Mouse (Mus musculus): ENCODE results near the gene Cyp4f17. TPM values are rescaled to one million over a fixed set of nuclear protein-coding genes. Genes with fewer than 3 reads are reported as not detected.

Cyp4f17 gene
- polyA plus RNA-seq (2014; fragmentation: Illumina TruSeq; extraction: RNeasy Lipid Tissue Mini Kit (QIAGEN cat#74804); ENCODE audit: low read depth, low replicate concordance), result 1.6 TPM

GRCm38 (mm10) chr17:32505851-32506728 lies at the start of gene Cyp4f17:
Gene Cyp4f17 (plus strand): TSS chr17:32506050.

GRCm38 (mm10) chr17:32536051-32536866 lies 30.4 kb downstream of the Cyp4f17 start, which contains the start of gene Cyp4f16:
Gene Cyp4f16 (plus strand): TSS chr17:32536558.

Other genes with a start within 250 kb of the Cyp4f17 start
- gene Brd4, start 221.3 kb upstream of the Cyp4f17 start, polyA plus RNA-seq (2014; fragmentation: Illumina TruSeq; extraction: RNeasy Lipid Tissue Mini Kit (QIAGEN cat#74804); ENCODE audit: low read depth, low replicate concordance), result 28.5 TPM
- 127 TPM for gene Akap8, start 184.8 kb upstream of the Cyp4f17 start, polyA plus RNA-seq (2014; fragmentation: Illumina TruSeq; extraction: RNeasy Lipid Tissue Mini Kit (QIAGEN cat#74804); ENCODE audit: low read depth, low replicate concordance)
- 23.2 TPM for gene Akap8l, start 155.4 kb upstream of the Cyp4f17 start, polyA plus RNA-seq (2014; fragmentation: Illumina TruSeq; extraction: RNeasy Lipid Tissue Mini Kit (QIAGEN cat#74804); ENCODE audit: low read depth, low replicate concordance)
- 3.1 TPM for gene Wiz, start 116.6 kb upstream of the Cyp4f17 start, polyA plus RNA-seq (2014; fragmentation: Illumina TruSeq; extraction: RNeasy Lipid Tissue Mini Kit (QIAGEN cat#74804); ENCODE audit: low read depth, low replicate concordance)
- gene Rasal3, start 102.5 kb upstream of the Cyp4f17 start, polyA plus RNA-seq (2014; fragmentation: Illumina TruSeq; extraction: RNeasy Lipid Tissue Mini Kit (QIAGEN cat#74804); ENCODE audit: low read depth, low replicate concordance), result 1.4 TPM
- gene Pglyrp2, start 81.9 kb upstream of the Cyp4f17 start, polyA plus RNA-seq (2014; fragmentation: Illumina TruSeq; extraction: RNeasy Lipid Tissue Mini Kit (QIAGEN cat#74804); ENCODE audit: low read depth, low replicate concordance), result 0.76 TPM
- not detected for gene Cyp4f39, start 53.3 kb upstream of the Cyp4f17 start, polyA plus RNA-seq (2014; fragmentation: Illumina TruSeq; extraction: RNeasy Lipid Tissue Mini Kit (QIAGEN cat#74804); ENCODE audit: low read depth, low replicate concordance)
- 39.0 TPM for gene Cyp4f16, start 30.5 kb downstream of the Cyp4f17 start, polyA plus RNA-seq (2014; fragmentation: Illumina TruSeq; extraction: RNeasy Lipid Tissue Mini Kit (QIAGEN cat#74804); ENCODE audit: low read depth, low replicate concordance)
- gene Cyp4f37, start 115.3 kb downstream of the Cyp4f17 start, polyA plus RNA-seq (2014; fragmentation: Illumina TruSeq; extraction: RNeasy Lipid Tissue Mini Kit (QIAGEN cat#74804); ENCODE audit: low read depth, low replicate concordance), result not detected
- gene Cyp4f40, start 152.8 kb downstream of the Cyp4f17 start, polyA plus RNA-seq (2014; fragmentation: Illumina TruSeq; extraction: RNeasy Lipid Tissue Mini Kit (QIAGEN cat#74804); ENCODE audit: low read depth, low replicate concordance), result 13.2 TPM
- not detected for gene Cyp4f15, start 179.6 kb downstream of the Cyp4f17 start, polyA plus RNA-seq (2014; fragmentation: Illumina TruSeq; extraction: RNeasy Lipid Tissue Mini Kit (QIAGEN cat#74804); ENCODE audit: low read depth, low replicate concordance)

Data from sigmoid colon, adult 10 weeks (tissue).